Mouse (Mus musculus) gastrocnemius, postnatal 10 days (tissue): ENCODE data around the gene Cabin1. TPM values are rescaled to one million over a fixed set of nuclear protein-coding genes. Genes with fewer than 3 reads are reported as not detected.
"Not testable (repeated sequence)": the region's sequence is repeated elsewhere in the genome, so short reads cannot be mapped to it uniquely, and the experiment has no call there.

ENCODE experiments used
- DNase-seq: peaks from one replicate; pipeline ENCODE4 v3.0.0; 2021; ENCODE audit warnings: mixed read lengths
- total RNA-seq, 2 experiments: library from RNA; stranded (reverse); gene quantifications; 2 replicates each; pipeline ENCODE4 v1.2.3; 2021

The Cabin1 gene
- total RNA-seq, 2 experiments from 2014 or later, result 11.7 to 18.7 TPM

DNA sequence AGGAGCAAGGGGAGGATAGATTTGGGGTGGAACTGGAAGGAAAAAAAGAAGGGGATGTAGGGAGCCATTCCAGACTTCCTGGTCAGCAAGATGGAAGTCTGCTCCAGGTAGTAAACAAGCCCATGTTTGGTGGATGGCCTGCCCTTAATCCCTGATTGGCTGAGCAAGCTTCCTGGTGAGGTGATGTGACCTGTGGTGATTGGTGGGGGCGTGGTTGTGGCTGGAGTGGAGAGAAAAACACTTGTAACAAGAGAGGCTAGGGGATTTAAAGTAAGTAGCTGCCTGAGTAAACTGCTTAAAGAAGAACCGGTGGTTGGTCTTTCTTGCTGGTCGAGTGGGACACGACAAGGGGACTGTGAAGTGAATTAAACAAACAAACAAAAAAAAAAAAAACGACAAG is 3.6 kb upstream of the Cabin1 start:
- not testable (repeated sequence) for DNase-seq

GRCm38 (mm10) chr10:75766856-75767255 is 2.7 kb upstream of the Cabin1 start:
- DNase-seq, result no peak

- peak; percentile 68 for DNase-seq
Measured at GRCm38 (mm10) chr10:75764519-75765473, 655 bp upstream of the Cabin1 start.

DNA sequence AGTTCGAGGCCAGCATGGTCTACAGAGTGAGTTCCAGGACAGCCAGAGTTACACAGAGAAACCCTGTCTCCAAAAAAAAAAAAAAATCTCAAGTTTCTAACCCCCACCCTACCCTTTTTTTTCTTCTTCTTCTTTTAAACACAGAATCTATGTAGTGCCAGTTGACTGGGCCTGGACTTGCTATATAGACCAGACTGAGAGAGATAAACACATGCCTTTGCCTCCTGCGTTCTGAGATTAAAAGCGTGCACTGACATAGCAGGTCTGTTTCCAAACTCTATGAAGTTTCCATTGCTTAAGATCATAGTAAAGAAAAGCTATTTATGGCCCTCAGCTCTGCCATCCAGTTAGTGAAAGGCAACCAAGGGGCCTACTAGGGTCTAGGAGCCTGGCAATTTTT is 1.7 kb downstream of the Cabin1 start:
- DNase-seq, result no peak

DNA sequence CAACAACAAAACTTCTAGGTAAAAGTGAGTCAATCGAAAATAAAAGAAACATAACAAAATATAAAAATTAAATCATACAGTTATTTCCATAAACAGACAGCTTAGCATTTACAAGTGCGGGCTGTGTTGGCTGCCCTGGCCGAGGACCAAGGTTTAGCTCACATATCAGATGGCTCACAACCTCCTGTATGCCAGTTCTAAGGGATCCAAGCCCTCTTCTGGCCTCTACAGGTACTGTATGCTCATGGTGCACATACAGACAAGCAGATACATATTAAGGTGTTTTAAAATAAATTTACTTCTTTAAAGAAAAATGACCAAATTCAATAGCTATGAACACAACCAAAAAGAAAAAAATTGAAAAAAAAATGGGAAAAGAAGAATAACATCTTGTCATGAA is 3.8 kb downstream of the Cabin1 start:
- DNase-seq, result no peak

- DNase-seq, result no peak
Measured at GRCm38 (mm10) chr10:75756719-75757118, 7.4 kb downstream of the Cabin1 start.

DNA sequence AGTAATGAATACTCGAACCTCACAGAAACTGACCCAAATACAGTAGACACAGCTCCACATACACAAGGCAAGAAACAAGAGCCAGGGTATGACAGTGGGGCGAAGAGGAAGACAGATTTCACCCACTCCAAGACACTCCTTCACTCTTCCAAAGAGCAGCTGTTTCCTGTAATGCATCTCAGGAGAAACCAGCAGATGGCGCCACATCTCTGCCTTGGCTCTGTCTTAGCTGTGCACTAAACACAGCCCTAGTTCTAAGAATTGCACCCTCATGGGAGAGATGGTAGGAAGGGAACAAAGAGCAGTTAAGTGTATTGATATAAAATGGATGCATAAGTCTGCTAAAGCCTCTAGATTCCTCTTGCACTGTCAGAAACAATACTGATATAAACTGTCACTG is 20.1 kb downstream of the Cabin1 start:
- peak; percentile 87 for DNase-seq

- no peak for DNase-seq
Measured at GRCm38 (mm10) chr10:75743369-75743768, 20.8 kb downstream of the Cabin1 start.

GRCm38 (mm10) chr10:75740866-75741265 is 23.3 kb downstream of the Cabin1 start:
- DNase-seq, result no peak

DNA sequence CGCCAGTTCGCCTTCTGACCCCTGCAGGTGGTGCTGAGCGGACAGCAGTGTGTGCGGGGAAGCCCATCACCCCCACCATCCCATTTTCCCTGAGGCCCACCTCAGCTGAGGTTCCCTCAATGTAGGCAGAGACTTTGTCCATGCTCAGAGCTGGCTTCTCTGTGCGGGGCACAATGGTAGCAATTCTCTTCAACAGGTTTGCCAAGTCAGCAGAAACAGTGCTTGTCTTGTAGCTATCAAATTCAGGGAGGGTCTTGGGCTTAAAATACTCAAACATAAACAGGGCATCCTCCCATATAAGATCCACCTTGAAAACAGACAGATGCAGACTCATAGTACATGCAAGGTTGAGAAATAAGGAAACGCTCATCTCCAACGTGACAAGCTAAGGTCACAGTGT is 38.7 kb downstream of the Cabin1 start:
- no peak for DNase-seq

GRCm38 (mm10) chr10:75720215-75720614 is 43.9 kb downstream of the Cabin1 start:
- DNase-seq, result no peak

DNA sequence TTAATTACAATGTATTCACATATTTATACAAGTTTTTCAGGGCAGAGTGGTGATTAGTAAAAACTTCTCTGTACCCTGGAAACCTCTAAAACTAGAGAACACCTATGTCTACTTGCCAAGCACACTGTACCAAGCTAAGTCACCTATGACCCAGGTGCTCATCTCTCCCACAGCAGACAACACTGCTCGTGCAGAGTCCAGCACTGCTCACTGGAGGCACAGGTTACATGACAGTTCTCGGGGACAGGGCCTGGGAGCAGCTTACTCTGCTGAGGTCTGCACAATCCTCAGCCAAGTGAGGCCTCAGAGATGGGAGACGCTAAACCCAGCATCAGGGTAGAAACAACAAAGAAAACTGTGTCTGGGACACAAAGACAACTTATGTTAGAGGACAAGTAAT is 49.3 kb downstream of the Cabin1 start:
- DNase-seq, result no peak

GRCm38 (mm10) chr10:75713026-75713425 is 51.1 kb downstream of the Cabin1 start:
- no peak for DNase-seq

GRCm38 (mm10) chr10:75710210-75710609 is 53.9 kb downstream of the Cabin1 start:
- DNase-seq, result no peak

- no peak for DNase-seq
Measured at GRCm38 (mm10) chr10:75709261-75709660, 54.9 kb downstream of the Cabin1 start.

GRCm38 (mm10) chr10:75708633-75708992 is 55.5 kb downstream of the Cabin1 start:
- no peak for DNase-seq

DNA sequence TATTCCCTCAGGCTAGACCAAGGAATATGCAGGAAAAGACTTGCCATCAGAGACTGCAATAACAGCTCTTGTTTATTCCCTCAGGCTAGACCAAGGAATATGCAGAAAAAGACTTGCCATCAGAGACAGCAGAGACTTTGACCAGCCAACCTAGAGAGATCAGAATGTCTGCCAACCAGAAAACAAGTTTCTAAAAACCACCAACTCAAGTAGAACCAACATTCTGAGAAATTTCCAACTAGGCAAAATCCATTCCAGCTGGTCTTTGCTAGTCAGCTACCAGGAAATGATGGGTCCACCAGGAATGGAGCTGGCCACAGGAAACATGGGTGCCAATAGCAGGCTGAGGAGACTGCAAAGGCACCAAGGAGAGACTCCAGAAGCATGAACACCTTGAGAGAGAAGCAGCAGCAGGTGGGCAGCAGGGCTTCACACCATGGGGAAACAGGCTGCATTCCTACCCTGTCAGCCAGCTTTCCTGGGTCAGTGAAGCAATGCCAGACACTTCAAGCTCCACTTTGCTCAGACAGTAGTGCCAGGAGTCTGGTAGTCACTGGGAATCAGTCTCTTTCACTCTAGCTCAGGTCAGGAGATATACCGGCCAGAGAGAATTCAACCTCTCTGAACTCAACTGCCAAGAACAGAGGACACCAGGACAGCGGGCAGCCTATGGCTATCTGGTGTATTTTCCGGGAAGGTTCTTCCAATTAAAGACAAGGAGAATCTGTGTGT is 56.1 kb downstream of the Cabin1 start:
- no peak for DNase-seq

DNA sequence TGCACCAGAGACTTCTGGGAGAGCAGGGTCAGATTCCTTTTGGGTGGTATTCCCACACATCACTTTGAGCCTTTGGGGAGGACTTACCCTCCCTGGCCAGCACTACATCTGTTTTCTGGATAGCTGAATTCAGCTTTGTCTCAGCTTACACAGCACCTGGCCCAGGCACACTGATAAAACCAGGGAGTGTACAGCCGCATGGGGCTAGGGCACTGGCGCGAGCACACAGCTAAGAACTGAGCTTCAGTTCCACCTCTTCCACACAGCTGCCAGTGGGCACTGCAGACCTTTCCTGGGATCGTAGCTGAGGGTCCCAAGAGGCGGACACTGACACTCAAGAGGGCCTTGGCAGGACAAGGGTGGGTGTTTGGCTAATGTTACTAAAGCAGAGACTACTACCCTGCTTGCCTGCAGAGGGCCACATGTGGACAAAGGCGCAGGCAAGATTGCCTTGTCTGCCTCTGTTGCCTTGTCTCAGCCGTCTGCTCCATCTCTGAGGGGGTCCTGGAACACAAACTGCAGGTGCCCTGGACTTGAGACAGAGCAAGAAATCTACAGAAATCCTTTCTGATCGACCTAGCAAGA is 57.4 kb downstream of the Cabin1 start:
- no peak for DNase-seq

- DNase-seq, result no peak
Measured at GRCm38 (mm10) chr10:75705681-75706400, 58.3 kb downstream of the Cabin1 start.

DNA sequence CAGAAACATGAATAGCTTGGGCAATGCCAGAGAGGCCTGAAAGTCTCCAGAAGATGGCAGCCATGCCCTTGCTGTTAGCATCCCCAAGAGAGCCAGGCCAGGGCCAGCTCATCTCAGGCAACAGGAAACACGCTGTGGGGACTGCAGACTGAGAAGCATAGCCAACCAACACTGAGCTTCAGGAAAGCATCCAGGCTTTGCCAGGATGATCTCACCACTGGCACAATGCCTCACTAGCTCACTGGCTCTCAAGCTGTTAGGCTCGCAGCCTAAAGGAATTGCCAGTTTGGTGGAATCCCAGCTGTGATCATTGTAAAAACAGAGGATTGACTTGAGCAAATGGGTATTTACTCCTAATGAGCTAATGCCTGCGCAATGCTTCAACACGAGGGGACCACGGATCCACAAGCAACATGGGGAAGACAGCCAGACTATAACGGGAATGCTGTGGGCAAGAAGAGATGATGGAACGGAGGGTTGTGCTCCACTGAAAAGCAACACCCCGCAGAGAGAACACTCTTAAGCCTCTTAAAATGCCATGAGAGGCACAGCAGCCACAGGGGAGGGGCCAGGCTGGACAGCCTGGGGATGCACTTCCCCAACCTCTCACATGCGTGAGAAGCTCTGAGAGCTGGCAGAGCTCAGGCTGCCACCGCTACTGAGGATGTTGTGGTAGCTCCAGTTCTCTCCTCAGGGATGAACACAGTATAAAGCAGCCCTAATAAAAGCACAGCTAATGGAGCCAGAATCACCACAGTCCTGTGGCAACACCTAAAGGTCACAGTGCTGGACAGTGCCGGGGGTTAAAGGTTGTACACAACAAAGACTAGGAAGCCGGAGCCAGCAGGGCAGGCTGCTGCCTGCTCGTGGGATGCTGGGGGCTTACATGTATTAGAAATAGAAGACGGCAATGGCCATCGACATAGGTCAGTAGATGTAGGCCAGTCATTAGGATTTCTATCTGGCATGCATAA is 59.6 kb downstream of the Cabin1 start:
- peak; percentile 87 for DNase-seq

DNA sequence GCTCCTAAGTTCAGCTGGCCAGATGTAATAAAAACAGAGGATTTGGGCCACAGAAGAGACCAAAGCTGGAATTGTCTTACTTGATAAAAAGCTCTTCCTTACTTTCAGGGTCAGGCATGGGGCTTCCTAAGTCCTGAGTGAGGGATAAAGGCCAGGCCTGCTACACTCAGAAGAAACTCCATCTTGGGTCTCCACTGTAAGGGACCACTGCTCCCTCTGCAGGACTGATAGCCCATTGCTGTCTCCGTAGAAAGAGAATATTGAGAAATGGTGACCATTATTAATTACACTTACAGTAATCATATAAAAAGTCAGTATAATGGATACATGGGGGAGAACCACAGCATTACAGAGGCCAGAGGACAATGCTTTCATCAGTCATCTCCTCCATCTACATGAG is 60.6 kb downstream of the Cabin1 start:
- DNase-seq, result no peak
